Comparison of ENCODE assay signal across 16 mouse cellular contexts in the genomic region with DNA sequence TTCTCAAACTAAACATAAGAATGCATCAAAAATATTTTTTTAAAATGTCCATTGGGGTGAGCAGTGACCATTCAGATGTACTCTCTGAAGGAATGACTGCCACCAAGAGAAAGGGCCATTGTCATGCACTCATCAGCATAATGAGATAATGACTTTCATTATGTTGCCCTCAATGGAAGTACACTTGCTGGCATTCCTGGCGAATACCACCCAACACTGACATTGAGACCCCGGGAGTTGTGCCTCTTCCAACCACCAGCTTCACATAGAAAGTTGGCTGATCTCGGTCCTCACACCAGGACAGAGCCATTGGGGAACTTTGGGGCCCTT.
"Had no signal": no experiment of that assay in that cellular context is flagged by ENCODE, and none has a peak within 500 bp of the region (broad histone marks: within the 10 kb centered on the region; RNA-seq: fewer than 3 reads in every experiment).

No protein-coding gene starts in this region.

- H3K27ac ChIP-seq: kidney, postnatal 0 days; liver, embryonic 13.5 days; midbrain, embryonic 15.5 days; neural tube, embryonic 12.5 days; stomach, embryonic 15.5 days had no signal

- H3K4me1 ChIP-seq: liver, embryonic 13.5 days; stomach, embryonic 15.5 days had no signal

- H3K36me3 ChIP-seq: liver, embryonic 13.5 days; midbrain, embryonic 15.5 days; neural tube, embryonic 12.5 days; stomach, embryonic 15.5 days had no signal

- H3K27me3 ChIP-seq: liver, embryonic 13.5 days; midbrain, embryonic 15.5 days; neural tube, embryonic 12.5 days; stomach, embryonic 15.5 days had no signal

- DNase-seq: kidney, postnatal 25 days; layer of hippocampus, adult 9-11 months; liver, embryonic 13.5 days; lung, adult 2 months; lung, postnatal 14 days; lung, postnatal 4 days; right cerebral cortex, adult 18-20 months; right cerebral cortex, postnatal 14 days; right cerebral cortex, postnatal 4 days; thymus, postnatal 25 days had no signal

- ATAC-seq: midbrain, embryonic 15.5 days had no signal

- H3K4me2 ChIP-seq: liver, embryonic 13.5 days; midbrain, embryonic 11.5 days; midbrain, embryonic 15.5 days; neural tube, embryonic 12.5 days; stomach, embryonic 15.5 days had no signal

- H3K9ac ChIP-seq: liver, embryonic 13.5 days; midbrain, embryonic 15.5 days; neural tube, embryonic 12.5 days; stomach, embryonic 15.5 days had no signal

- H3K4me3 ChIP-seq: layer of hippocampus, adult 2 months; liver, embryonic 13.5 days; midbrain, embryonic 15.5 days; neural tube, embryonic 12.5 days; stomach, embryonic 15.5 days had no signal

- H3K9me3 ChIP-seq: liver, embryonic 13.5 days; midbrain, embryonic 15.5 days; neural tube, embryonic 12.5 days; stomach, embryonic 15.5 days had no signal
